Mouse (Mus musculus) kidney, adult 2 months (tissue): ENCODE measurements around the gene Aspscr1.

Experiments used
- CTCF ChIP-seq: fragments of 200-500 bp; conservative IDR thresholded peaks from 2 replicates; pipeline ENCODE4 v1.5.1; 2011; ENCODE audit warnings: low read depth, mild to moderate bottlenecking, control low read depth, low read length, moderate library complexity, mixed read lengths; ENCODE audit not compliant: insufficient read depth, insufficient read length
- POLR2A ChIP-seq: fragments of 200-500 bp; IDR thresholded peaks from one replicate; pipeline ENCODE4 v1.6.1; 2011; ENCODE audit warnings: low read depth, low read length, control low read depth

DNA sequence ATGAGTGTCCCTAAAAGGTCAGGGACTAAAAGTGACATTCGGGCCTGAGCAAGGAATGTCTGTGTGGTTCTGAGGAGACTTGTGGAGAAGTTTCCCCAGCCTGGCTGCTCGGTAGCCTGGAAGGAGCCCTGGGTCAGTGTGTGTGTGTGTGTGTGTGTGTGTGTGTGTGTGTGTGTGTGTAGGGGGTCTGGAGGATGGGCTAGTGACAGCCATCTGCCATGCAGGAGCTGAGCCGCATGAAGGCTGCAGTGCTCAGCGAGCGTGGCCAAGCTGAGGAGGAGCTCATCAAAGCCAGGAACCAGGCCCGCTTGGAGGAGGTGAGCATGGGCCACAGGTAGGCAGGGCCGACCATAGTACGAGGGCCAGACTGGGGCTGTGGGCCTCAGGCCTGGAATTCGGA lies 46.5 kb downstream of the Aspscr1 start:
- TF ChIP-seq CTCF (no peak), POLR2A (no peak)
